Mouse (Mus musculus) c-Kit-positive CD71-positive TER-119-negative erythroid progenitor cells, embryonic 14.5 days (primary cell): Measurements from ENCODE around the gene Rell1.
"Not testable (repeated sequence)": the region's sequence is repeated elsewhere in the genome, so short reads cannot be mapped to it uniquely, and the experiment has no call there.

Source experiments
- DNase-seq: peaks from one replicate; pipeline ENCODE4 v3.0.0-alpha.2; 2013; ENCODE audit warnings: low read depth

Gene Rell1

GRCm38 (mm10) chr5:63897001-63897819 lies 71.5 kb downstream of the Rell1 start:
- DNase-seq: not testable (repeated sequence)

GRCm38 (mm10) chr5:63891912-63892311 lies 76.8 kb downstream of the Rell1 start:
- DNase-seq: no peak

- no peak for DNase-seq
Observed at GRCm38 (mm10) chr5:63891241-63891640, 77.5 kb downstream of the Rell1 start.

- DNase-seq: no peak
Observed at GRCm38 (mm10) chr5:63887111-63887510, 81.6 kb downstream of the Rell1 start.

GRCm38 (mm10) chr5:63886709-63887108 lies 82.0 kb downstream of the Rell1 start:
- peak; percentile 14 for DNase-seq

- no peak for DNase-seq
Observed at GRCm38 (mm10) chr5:63886292-63886691, 82.4 kb downstream of the Rell1 start.

- DNase-seq: no peak
Observed at GRCm38 (mm10) chr5:63879026-63879425, 89.7 kb downstream of the Rell1 start.

GRCm38 (mm10) chr5:63876081-63876480 lies 92.6 kb downstream of the Rell1 start:
- DNase-seq: no peak

GRCm38 (mm10) chr5:63874880-63875279 lies 93.8 kb downstream of the Rell1 start:
- no peak for DNase-seq

GRCm38 (mm10) chr5:63872176-63872932 lies 96.3 kb downstream of the Rell1 start:
- no peak for DNase-seq

- no peak for DNase-seq
Observed at GRCm38 (mm10) chr5:63867421-63867820, 101.3 kb downstream of the Rell1 start.

- no peak for DNase-seq
Observed at GRCm38 (mm10) chr5:63858901-63859300, 109.8 kb downstream of the Rell1 start.
